Mouse (Mus musculus) kidney, embryonic 14.5 days (tissue): ENCODE measurements at regions not wholly inside any gene's neighbourhood (a gene's known extent, or its start where the extent isn't known, plus 50 kb on each side); places are given as distances from the start of the nearest gene placed in this dataset.

Experiments
- ATAC-seq: fragments of 200-750 bp; cut with Nextera tagmentation; 2 replicates; pipeline ENCODE4 v1.8.0; 2017; ENCODE audit warnings: moderate number of reproducible peaks, mild to moderate bottlenecking, moderate TSS enrichment, moderate library complexity; ENCODE audit not compliant: low FRiP score, low TSS enrichment
- H3K27ac ChIP-seq: fragments of 300-500 bp; sonication (generic); 2 replicates; pipeline ENCODE4 v1.5.1; 2014; ENCODE audit warnings: low read depth, mild to moderate bottlenecking, low read length, moderate library complexity, mixed read lengths
- H3K27me3 ChIP-seq: fragments of 300-500 bp; sonication (generic); 2 replicates; pipeline ENCODE4 v1.6.1; 2014; ENCODE audit warnings: mild to moderate bottlenecking, low read length; ENCODE audit not compliant: control insufficient read depth, insufficient read depth
- H3K36me3 ChIP-seq: fragments of 300-500 bp; sonication (generic); 2 replicates; pipeline ENCODE4 v1.6.1; 2014; ENCODE audit warnings: low read length, mixed read lengths; ENCODE audit not compliant: control insufficient read depth, insufficient read depth
- H3K4me1 ChIP-seq: fragments of 300-500 bp; sonication (generic); 2 replicates; pipeline ENCODE4 v1.6.1; 2014; ENCODE audit warnings: low read length, mixed read lengths; ENCODE audit not compliant: control insufficient read depth, insufficient read depth
- H3K4me2 ChIP-seq: fragments of 300-500 bp; sonication (generic); replicated peaks from 2 replicates; pipeline ENCODE4 v1.6.1; 2014; ENCODE audit warnings: low read depth, mild to moderate bottlenecking, low read length
- H3K4me3 ChIP-seq: fragments of 300-500 bp; sonication (generic); 2 replicates; pipeline ENCODE4 v1.5.1; 2014; ENCODE audit warnings: mild to moderate bottlenecking, low read length
- H3K9ac ChIP-seq: fragments of 300-500 bp; sonication (generic); 2 replicates; pipeline ENCODE4 v1.6.1; 2014; ENCODE audit warnings: low read depth, mild to moderate bottlenecking, low read length, moderate library complexity
- H3K9me3 ChIP-seq: fragments of 300-500 bp; sonication (generic); 2 replicates; pipeline ENCODE4 v1.6.1; 2016; ENCODE audit warnings: low read length; ENCODE audit not compliant: control insufficient read depth
- WGBS: fragments of 180-500 bp; shearing (Covaris S2); extraction: QIAGEN DNeasy Blood & Tissue Kit; methylation state at CpG from one replicate; pipeline ENCODE4 v1.1.7; 2014; 5-methylcytosine and 5-hydroxymethylcytosine counted together

DNA sequence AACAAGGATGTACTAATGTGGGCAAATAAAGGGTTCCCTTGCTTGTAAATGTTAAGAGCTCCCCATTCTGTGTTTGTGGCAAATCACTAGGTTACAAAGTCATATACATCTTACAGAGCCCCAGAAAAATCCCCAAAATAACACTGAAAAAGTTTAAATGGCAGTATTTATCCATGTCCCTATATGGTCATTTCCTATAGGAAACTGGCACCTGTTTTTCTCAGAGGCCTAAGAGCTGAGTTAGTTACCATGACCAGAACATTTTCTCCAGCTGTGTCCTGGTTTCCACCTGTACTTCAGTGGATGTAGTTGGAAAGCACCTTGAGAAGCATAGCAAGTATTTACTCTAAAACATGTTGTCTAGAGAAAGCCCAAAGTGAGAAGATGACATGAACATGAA lies 434.5 kb upstream of the Mef2c start:
- Histone ChIP-seq H3K27ac (no peak overlapping the region), H3K4me3 (no peak overlapping the region), H3K9ac (no peak overlapping the region), H3K36me3 (no peaks in the 10 kb centered on the region), H3K4me2 (no peak overlapping the region), H3K9me3 (no peaks in the 10 kb centered on the region), H3K27me3 (no peaks in the 10 kb centered on the region), H3K4me1 (no peaks in the 10 kb centered on the region)
- ATAC-seq = no peak

DNA sequence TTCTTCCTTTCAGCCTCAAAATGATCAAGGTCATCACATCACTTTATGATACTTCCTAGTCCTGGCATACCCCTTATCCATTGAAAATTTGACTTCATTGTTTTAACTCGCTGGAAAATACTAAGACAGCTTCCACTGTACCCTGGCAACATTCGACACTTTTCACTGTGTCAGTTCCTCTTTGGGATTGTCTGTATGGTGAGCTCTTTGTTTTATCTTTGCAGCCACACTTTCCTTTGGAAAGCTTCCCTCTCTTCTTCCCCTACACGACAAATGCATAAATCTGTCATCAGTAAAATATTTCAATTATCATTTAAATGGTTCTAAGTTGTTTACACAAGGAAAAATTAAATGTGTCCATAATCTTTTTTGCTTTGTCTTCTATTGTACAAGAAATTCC lies 431.8 kb upstream of the Mef2c start:
- WGBS = 77% methylated on average over 3 of the region's 3 CpGs
- no peaks in the 10 kb centered on the region for H3K36me3 ChIP-seq
- no peaks in the 10 kb centered on the region for H3K9me3 ChIP-seq
- H3K4me1 ChIP-seq = no peaks in the 10 kb centered on the region
- H3K27me3 ChIP-seq = no peaks in the 10 kb centered on the region
- ATAC-seq = no peak
- H3K27ac ChIP-seq = no peak overlapping the region
- H3K4me2 ChIP-seq = no peak overlapping the region
- no peak overlapping the region for H3K4me3 ChIP-seq
- no peak overlapping the region for H3K9ac ChIP-seq

DNA sequence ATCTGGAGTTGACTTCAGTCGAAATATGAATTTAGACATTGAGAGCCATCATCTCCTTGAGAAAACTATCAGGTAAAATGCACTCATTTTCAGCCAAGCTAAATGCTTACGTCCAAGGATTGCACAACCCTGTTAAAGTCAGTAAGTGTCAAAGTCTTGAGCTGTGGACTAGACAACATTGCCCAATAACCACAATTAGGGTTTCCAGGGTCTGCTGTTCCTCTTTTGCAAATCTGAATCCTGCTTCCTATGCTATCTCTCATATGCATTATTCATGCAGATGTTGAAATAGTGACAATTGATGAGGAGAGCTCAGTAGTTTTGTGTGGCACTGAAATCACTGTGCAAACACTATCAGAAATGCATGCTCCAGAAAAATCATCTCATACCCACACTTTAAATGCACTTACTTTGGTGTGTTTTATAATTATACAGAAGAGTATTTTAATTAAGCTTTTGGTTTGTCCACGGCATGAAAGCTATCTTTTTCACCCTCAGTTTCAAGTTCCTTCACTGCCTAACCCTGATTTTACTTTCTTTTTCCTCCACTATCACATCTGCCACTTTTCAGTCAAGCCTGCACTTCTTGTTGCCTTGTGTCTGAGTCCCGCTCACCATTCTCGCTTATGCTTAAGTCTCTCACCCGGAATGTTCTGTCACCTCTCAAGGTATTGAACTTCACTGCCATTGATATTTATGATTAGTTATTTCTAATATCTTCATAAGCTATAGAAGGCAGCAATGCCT lies 429.4 kb upstream of the Mef2c start:
- ATAC-seq = no peak
- Histone ChIP-seq H3K4me2 (no peak overlapping the region), H3K9ac (no peak overlapping the region), H3K36me3 (no peaks in the 10 kb centered on the region), H3K9me3 (no peaks in the 10 kb centered on the region), H3K4me1 (no peaks in the 10 kb centered on the region), H3K27ac (no peak overlapping the region), H3K27me3 (no peaks in the 10 kb centered on the region), H3K4me3 (no peak overlapping the region)
- WGBS = 88% methylated on average over 6 of the region's 6 CpGs

DNA sequence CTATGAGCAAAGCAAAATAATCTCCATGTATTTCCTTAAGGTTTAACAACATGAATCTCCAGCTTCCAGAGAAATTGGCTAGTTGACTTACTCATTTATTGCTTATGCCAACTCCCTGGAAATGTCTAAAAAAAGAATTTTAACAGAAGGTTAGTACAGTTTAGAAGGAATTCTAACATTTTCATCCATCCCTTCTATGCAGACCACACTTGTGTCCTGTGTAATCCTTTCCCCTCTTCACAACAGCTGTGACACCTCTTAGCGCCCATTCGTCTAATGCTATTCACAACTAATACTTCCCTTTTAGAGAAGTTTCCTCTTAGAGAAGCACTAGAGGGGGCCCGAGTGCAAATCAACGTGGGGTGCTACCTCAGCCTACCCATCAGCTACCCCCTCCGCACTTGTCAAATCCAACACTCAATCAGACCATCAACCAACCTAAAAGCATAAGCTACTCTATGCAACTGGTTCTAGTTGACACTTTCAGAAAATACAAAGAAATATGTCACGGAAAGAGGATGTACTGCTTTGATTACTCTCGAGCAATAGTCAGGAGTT lies 428.4 kb upstream of the Mef2c start:
- Histone ChIP-seq H3K4me1 (no peaks in the 10 kb centered on the region), H3K36me3 (no peaks in the 10 kb centered on the region), H3K27me3 (no peaks in the 10 kb centered on the region), H3K4me3 (no peak overlapping the region), H3K9ac (no peak overlapping the region), H3K27ac (no peak overlapping the region), H3K4me2 (no peak overlapping the region), H3K9me3 (no peaks in the 10 kb centered on the region)
- WGBS = 66% methylated on average over 7 of the region's 7 CpGs
- no peak for ATAC-seq

DNA sequence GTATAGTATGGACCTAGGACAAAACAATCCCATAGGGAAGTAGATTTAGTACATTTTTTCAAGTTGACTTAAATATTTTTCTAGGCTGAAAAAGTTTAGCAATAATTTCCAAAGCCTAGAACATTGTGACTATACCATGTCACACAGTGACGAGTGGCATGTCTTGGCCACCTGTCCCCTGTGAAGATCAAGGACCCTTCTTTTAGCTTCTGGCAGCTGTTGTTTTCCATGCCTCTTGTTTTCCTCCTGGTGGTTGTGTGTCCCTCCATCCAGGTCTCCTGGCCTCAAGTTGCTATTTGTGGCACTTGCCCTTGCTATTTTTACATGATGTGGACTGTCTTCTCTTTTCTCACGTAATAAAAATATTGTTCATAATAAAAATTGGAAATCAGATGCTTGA lies 427.2 kb upstream of the Mef2c start:
- Histone ChIP-seq H3K36me3 (no peaks in the 10 kb centered on the region), H3K4me1 (no peaks in the 10 kb centered on the region), H3K27ac (no peak overlapping the region), H3K9me3 (no peaks in the 10 kb centered on the region), H3K4me3 (no peak overlapping the region), H3K27me3 (no peaks in the 10 kb centered on the region), H3K9ac (no peak overlapping the region), H3K4me2 (no peak overlapping the region)
- WGBS = 84% methylated on average over 2 of the region's 2 CpGs
- ATAC-seq = no peak

DNA sequence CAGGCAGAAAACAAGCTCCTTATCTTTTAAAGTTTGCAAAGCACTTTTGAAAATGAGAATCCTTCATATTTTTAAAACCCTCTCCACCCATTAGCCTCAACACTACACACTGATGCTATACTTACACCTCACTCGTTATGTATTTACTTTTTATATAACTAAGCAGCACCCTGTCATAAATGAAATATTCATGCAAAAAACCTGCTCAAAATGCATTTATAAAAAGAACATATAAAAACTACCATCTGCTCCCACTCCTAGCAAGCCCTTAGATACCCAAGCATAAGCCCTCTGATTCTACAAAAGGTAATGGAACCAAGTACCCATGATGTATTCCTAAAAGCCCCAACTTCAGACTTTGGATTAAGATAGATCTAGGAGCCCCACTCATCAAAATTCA lies 426.7 kb upstream of the Mef2c start:
- H3K4me2 ChIP-seq = no peak overlapping the region
- no peaks in the 10 kb centered on the region for H3K4me1 ChIP-seq
- no peak overlapping the region for H3K9ac ChIP-seq
- ATAC-seq = no peak
- H3K4me3 ChIP-seq = no peak overlapping the region
- WGBS = 86% methylated on average over 1 of the region's 1 CpGs
- H3K9me3 ChIP-seq = no peaks in the 10 kb centered on the region
- H3K27ac ChIP-seq = no peak overlapping the region
- H3K36me3 ChIP-seq = no peaks in the 10 kb centered on the region
- no peaks in the 10 kb centered on the region for H3K27me3 ChIP-seq

DNA sequence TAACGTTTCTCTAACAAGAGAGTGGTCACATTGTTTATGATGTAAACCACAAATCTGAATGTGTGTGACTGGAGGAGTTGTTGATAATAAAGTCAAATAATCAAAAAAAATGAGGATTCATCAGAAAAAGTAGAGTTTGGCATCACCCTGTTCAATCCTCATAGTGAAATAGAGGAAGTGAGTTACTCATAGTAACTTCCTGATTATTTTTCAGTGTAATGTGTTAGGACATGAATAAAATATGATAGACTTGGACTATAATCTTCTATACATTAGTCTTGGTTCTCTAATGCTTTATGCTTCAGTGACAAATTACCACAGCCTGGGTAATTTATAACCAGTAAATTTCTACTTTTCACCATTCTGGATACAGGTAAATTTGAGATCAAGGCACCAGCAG lies 424.5 kb upstream of the Mef2c start:
- Histone ChIP-seq H3K4me3 (no peak overlapping the region), H3K4me1 (no peaks in the 10 kb centered on the region), H3K36me3 (no peaks in the 10 kb centered on the region), H3K9me3 (no peaks in the 10 kb centered on the region), H3K9ac (no peak overlapping the region), H3K27ac (no peak overlapping the region), H3K27me3 (no peaks in the 10 kb centered on the region), H3K4me2 (no peak overlapping the region)
- WGBS = 63% methylated on average over 1 of the region's 1 CpGs
- no peak for ATAC-seq

DNA sequence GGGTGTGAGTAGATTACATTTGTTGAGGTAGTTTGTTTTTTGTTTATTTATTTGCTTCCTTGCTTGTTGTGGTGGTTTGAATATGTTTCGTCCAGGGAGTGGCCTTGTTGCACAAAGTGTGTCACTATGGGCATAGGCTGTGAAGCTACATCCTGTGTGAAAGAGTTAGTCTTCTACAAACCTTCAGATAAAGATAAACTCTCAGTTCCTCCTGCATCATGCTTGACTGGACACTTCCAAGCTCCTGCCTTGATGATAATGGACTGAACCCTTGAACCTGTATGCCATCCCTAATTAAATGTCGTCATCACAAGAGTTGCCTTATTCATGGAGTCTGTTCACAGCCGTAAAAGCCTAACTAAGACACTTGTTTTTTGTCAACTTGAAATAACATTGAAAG lies 418.9 kb upstream of the Mef2c start:
- no peak overlapping the region for H3K9ac ChIP-seq
- 75% methylated on average over 3 of the region's 3 CpGs for WGBS
- no peaks in the 10 kb centered on the region for H3K9me3 ChIP-seq
- no peaks in the 10 kb centered on the region for H3K27me3 ChIP-seq
- no peaks in the 10 kb centered on the region for H3K36me3 ChIP-seq
- H3K4me1 ChIP-seq = no peaks in the 10 kb centered on the region
- no peak for ATAC-seq
- H3K4me2 ChIP-seq = no peak overlapping the region
- no peak overlapping the region for H3K27ac ChIP-seq
- H3K4me3 ChIP-seq = no peak overlapping the region

DNA sequence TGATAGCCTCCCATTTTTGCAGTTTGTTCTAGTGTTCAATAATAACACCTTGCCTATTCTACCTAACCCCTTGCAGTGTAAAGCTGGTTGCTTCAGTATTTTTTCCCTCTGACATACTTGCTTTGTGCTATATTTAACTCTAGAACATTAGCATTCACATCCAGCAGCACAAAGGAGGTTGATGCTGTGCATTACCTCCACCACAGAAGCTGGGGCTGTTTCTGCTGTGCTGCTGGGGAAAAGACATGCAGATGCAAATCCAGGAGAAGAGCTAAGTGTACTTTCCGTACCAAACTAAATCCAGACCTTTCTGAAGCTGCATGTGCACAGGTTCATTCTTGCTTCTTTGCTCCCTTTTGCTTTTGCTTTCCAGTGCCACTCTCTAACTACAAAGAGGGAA lies 403.9 kb upstream of the Mef2c start:
- Histone ChIP-seq H3K9ac (no peak overlapping the region), H3K9me3 (no peaks in the 10 kb centered on the region), H3K4me1 (no peaks in the 10 kb centered on the region), H3K36me3 (no peaks in the 10 kb centered on the region), H3K27ac (no peak overlapping the region), H3K27me3 (no peaks in the 10 kb centered on the region), H3K4me3 (no peak overlapping the region), H3K4me2 (no peak overlapping the region)
- 85% methylated on average over 1 of the region's 1 CpGs for WGBS
- ATAC-seq = no peak
